Mouse (Mus musculus) spleen, adult 2 months (tissue): ENCODE measurements around the gene Rab3a.

Experiments
- CTCF ChIP-seq: fragments of 200-500 bp; IDR thresholded peaks from 2 replicates; pipeline ENCODE4 v1.5.1; 2011; ENCODE audit warnings: mild to moderate bottlenecking, inconsistent platforms; ENCODE audit not compliant: insufficient read depth, insufficient read length, insufficient replicate concordance; ENCODE audit errors: extremely low read depth
- POLR2A ChIP-seq: fragments of 200-500 bp; IDR thresholded peaks from 2 replicates; pipeline ENCODE4 v1.6.1; 2011; ENCODE audit warnings: low read depth, low read length, inconsistent platforms

DNA sequence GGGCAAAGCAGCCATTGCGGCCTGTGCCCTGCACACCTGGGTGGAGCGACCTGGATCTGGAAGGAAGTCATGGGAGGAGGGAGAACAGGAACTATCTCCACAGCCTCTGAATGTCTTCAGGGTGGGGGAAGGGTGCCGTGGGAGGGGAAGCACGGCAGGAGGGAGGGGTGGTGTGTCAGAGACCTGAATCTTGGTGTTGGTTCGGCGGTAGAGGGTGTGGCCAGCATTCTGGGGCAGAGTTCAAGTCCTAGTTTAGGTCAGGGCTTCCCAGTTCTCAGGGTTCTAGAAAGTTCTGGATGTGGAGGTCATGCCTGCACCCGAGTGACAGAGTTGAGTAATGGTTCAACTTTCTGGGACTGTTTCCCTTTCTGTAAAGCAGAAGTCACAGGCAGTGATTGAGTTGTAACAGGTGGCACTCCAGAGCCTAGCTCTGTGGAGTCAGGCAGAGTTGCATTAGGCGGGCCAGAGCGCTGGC, 34.6 kb upstream of the Rab3a start:
- TF ChIP-seq CTCF (no peak), POLR2A (no peak)
